Mouse (Mus musculus) cortical plate, adult 2 months (tissue): Measurements from ENCODE around the gene Ppp2ca.

ENCODE experiments used
- CTCF ChIP-seq: fragments of 200-500 bp; IDR thresholded peaks from 2 replicates; pipeline ENCODE4 v1.5.1; 2011; ENCODE audit warnings: mild to moderate bottlenecking, control low read depth, low read length; ENCODE audit not compliant: insufficient read depth; ENCODE audit errors: extremely low read depth
- POLR2A ChIP-seq: fragments of 200-500 bp; IDR thresholded peaks from 2 replicates; pipeline ENCODE4 v1.6.1; 2011; ENCODE audit warnings: mild to moderate bottlenecking, low read length, control low read depth; ENCODE audit not compliant: insufficient read depth; ENCODE audit errors: extremely low read depth

- no peak for TF ChIP-seq CTCF
- no peak for TF ChIP-seq POLR2A
Measured at GRCm38 (mm10) chr11:52064398-52064797, 34.1 kb upstream of the Ppp2ca start.
